Mouse (Mus musculus) thymus, postnatal 4 days (tissue): ENCODE data around the gene Gm28372.

Source experiments
- DNase-seq: peaks from one replicate; pipeline ENCODE4 v3.0.0; 2021

Gene Gm28372

GRCm38 (mm10) chr2:130452266-130452665 lies 47.2 kb downstream of the Gm28372 start:
- DNase-seq = no peak

- no peak for DNase-seq
Measured at GRCm38 (mm10) chr2:130453421-130453820, 48.4 kb downstream of the Gm28372 start.

GRCm38 (mm10) chr2:130454748-130455370 lies 49.8 kb downstream of the Gm28372 start:
- DNase-seq = no peak
